Mouse (Mus musculus) lung, embryonic 14.5 days (tissue): ENCODE data around the gene Plekhm3. TPM values are rescaled to one million over a fixed set of nuclear protein-coding genes. Genes with fewer than 3 reads are reported as not detected.

Experiments
- ATAC-seq: fragments of 200-750 bp; cut with Nextera tagmentation; 2 replicates; pipeline ENCODE4 v1.8.0; 2017; ENCODE audit warnings: mild to moderate bottlenecking, moderate TSS enrichment, moderate library complexity; ENCODE audit not compliant: insufficient read depth
- DNase-seq: peaks from one replicate; pipeline ENCODE4 v3.0.0-alpha.2; 2015
- H3K27ac ChIP-seq: fragments of 300-500 bp; sonication (generic); 2 replicates; pipeline ENCODE4 v1.5.1; 2014; ENCODE audit warnings: low read depth, mild to moderate bottlenecking, moderate library complexity
- H3K27me3 ChIP-seq: fragments of 300-500 bp; sonication (generic); 2 replicates; pipeline ENCODE4 v1.6.1; 2014; ENCODE audit warnings: low read length, control low read depth; ENCODE audit not compliant: insufficient read depth
- H3K36me3 ChIP-seq: fragments of 300-500 bp; sonication (generic); 2 replicates; pipeline ENCODE4 v1.6.1; 2014; ENCODE audit warnings: control low read depth; ENCODE audit not compliant: insufficient read depth
- H3K4me1 ChIP-seq: fragments of 300-500 bp; sonication (generic); 2 replicates; pipeline ENCODE4 v1.6.1; 2014; ENCODE audit warnings: antibody characterized with exemption, control low read depth; ENCODE audit not compliant: insufficient read depth
- H3K4me2 ChIP-seq: fragments of 300-500 bp; sonication (generic); 2 replicates; pipeline ENCODE4 v1.6.1; 2014; ENCODE audit warnings: mild to moderate bottlenecking
- H3K4me3 ChIP-seq: fragments of 300-500 bp; sonication (generic); 2 replicates; pipeline ENCODE4 v1.5.1; 2014; ENCODE audit warnings: low read depth, low read length
- H3K9ac ChIP-seq: fragments of 300-500 bp; sonication (generic); 2 replicates; pipeline ENCODE4 v1.6.1; 2014
- H3K9me3 ChIP-seq: fragments of 300-500 bp; sonication (generic); 2 replicates; pipeline ENCODE4 v1.6.1; 2016; ENCODE audit warnings: low read depth, low read length, control low read depth
- CTCF ChIP-seq: IDR thresholded peaks from 2 replicates; pipeline ENCODE4 v1.5.1; 2016; ENCODE audit warnings: antibody characterized with exemption, low read depth
- WGBS: fragments of 180-500 bp; shearing (Covaris S2); extraction: QIAGEN DNeasy Blood & Tissue Kit; methylation state at CpG from one replicate; pipeline ENCODE4 v1.1.7; 2014; 5-methylcytosine and 5-hydroxymethylcytosine counted together
- polyA plus RNA-seq: library from polyadenylated mRNA; unstranded; fragments of >200 nt; fragmentation: Nextera tagmentation; extraction: Ambion mirVana; gene quantifications from 2 replicates; pipeline ENCODE4 v1.2.1, GENCODE M21; 2014

Gene Plekhm3
- polyA plus RNA-seq, 1 experiment from 2014 or later, result 8.1 TPM

GRCm38 (mm10) chr1:64848081-64848480 is 108.5 kb downstream of the Plekhm3 start:
- Histone ChIP-seq H3K4me2 (no peak overlapping the region), H3K9ac (no peak overlapping the region), H3K9me3 (no peaks in the 10 kb centered on the region), H3K36me3 (no peaks in the 10 kb centered on the region), H3K27ac (no peak overlapping the region), H3K4me3 (no peak overlapping the region), H3K4me1 (no peaks in the 10 kb centered on the region; the same call in 1 of the 2 replicates), H3K27me3 (no peaks in the 10 kb centered on the region)
- DNase-seq (no peak), ATAC-seq (no peak)
- no peak for TF ChIP-seq CTCF
- WGBS, result 61% methylated on average over 7 of the region's 7 CpGs

- DNase-seq, result no peak
- H3K9me3 ChIP-seq, result no peaks in the 10 kb centered on the region
- H3K27ac ChIP-seq, result no peak overlapping the region
- H3K9ac ChIP-seq, result no peak overlapping the region
- no peak overlapping the region for H3K4me2 ChIP-seq
- H3K36me3 ChIP-seq, result no peaks in the 10 kb centered on the region
- ATAC-seq, result no peak
- no peak for TF ChIP-seq CTCF
- H3K4me1 ChIP-seq, result no peaks in the 10 kb centered on the region; the same call in 1 of the 2 replicates
- H3K27me3 ChIP-seq, result no peaks in the 10 kb centered on the region
- H3K4me3 ChIP-seq, result no peak overlapping the region
Observed at GRCm38 (mm10) chr1:64847565-64847964, 109.1 kb downstream of the Plekhm3 start.

DNA sequence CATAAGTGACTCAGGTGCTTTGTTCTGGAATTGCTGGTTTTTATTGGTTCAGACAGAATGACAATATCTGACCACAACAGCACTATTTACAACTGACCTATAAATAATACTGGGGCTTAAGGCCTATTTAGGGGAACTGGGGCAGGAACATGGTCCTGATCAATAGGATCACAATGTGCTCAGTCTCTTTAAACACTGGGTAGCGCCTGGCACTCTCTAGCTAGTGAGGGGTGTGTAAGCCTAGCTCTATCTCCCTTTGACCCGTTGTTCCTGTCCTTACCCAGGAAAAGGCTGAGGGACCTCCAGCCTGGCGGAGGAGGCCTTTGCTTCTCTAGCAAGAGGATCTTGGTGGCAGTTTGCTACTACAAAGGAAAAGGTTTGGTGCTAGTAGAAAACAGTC is 111.6 kb downstream of the Plekhm3 start:
- no peaks in the 10 kb centered on the region for H3K9me3 ChIP-seq
- no peak overlapping the region for H3K4me3 ChIP-seq
- no peak for TF ChIP-seq CTCF
- no peaks in the 10 kb centered on the region for H3K27me3 ChIP-seq
- no peak overlapping the region for H3K9ac ChIP-seq
- H3K4me2 ChIP-seq, result no peak overlapping the region
- no peak overlapping the region for H3K27ac ChIP-seq
- DNase-seq, result no peak
- no peaks in the 10 kb centered on the region for H3K36me3 ChIP-seq
- 75% methylated on average over 3 of the region's 3 CpGs for WGBS
- ATAC-seq, result no peak
- no peaks in the 10 kb centered on the region; the same call in 1 of the 2 replicates for H3K4me1 ChIP-seq

GRCm38 (mm10) chr1:64843900-64844616 is 112.6 kb downstream of the Plekhm3 start:
- ATAC-seq, result no peak
- DNase-seq, result no peak

GRCm38 (mm10) chr1:64840930-64841329 is 115.7 kb downstream of the Plekhm3 start:
- H3K4me2 ChIP-seq, result no peak overlapping the region
- WGBS, result 8% methylated on average over 1 of the region's 1 CpGs
- TF ChIP-seq CTCF, result no peak
- no peaks in the 10 kb centered on the region; the same call in 1 of the 2 replicates for H3K4me1 ChIP-seq
- ATAC-seq (no peak), DNase-seq (no peak)
- H3K36me3 ChIP-seq, result no peaks in the 10 kb centered on the region
- no peak overlapping the region for H3K27ac ChIP-seq
- no peak overlapping the region for H3K9ac ChIP-seq
- H3K9me3 ChIP-seq, result no peaks in the 10 kb centered on the region
- H3K27me3 ChIP-seq, result no peaks in the 10 kb centered on the region
- no peak overlapping the region for H3K4me3 ChIP-seq

More at GRCm38 (mm10) chr1:64843900-64844616, 112.6 kb downstream of the Plekhm3 start:
- no peak overlapping the region for H3K4me2 ChIP-seq
- H3K27me3 ChIP-seq, result no peaks in the 10 kb centered on the region
- H3K4me3 ChIP-seq, result no peak overlapping the region
- no peaks in the 10 kb centered on the region; the same call in 1 of the 2 replicates for H3K4me1 ChIP-seq
- H3K9me3 ChIP-seq, result no peaks in the 10 kb centered on the region
- no peak for TF ChIP-seq CTCF
- no peaks in the 10 kb centered on the region for H3K36me3 ChIP-seq
- H3K9ac ChIP-seq, result no peak overlapping the region
- H3K27ac ChIP-seq, result 0 out of 2 replicates have a peak overlapping the region, but pooled peaks have one; percentile 3
- WGBS, result 74% methylated on average over 3 of the region's 3 CpGs

DNA sequence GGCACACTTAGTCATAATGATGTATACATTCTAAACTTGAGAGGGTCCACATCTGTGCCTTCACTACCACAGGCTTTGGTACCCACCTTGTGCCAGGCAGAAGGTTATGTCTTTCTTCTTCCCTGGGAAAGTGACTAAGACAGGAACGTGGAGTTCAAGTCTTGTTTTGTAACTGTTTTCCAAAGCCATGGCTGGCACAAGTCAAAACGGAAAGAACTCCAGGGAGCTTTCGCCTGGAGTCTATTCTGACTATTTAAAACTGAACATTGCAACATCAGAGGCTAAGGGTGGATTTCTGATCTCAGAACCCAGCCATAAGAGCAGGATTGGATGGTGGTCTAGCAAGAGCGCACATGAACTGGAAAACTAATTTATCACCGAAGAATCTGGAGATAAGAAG is 120.0 kb downstream of the Plekhm3 start:
- WGBS, result 82% methylated on average over 5 of the region's 5 CpGs
- Histone ChIP-seq H3K9ac (no peak overlapping the region), H3K27me3 (no peaks in the 10 kb centered on the region), H3K36me3 (no peaks in the 10 kb centered on the region), H3K9me3 (no peaks in the 10 kb centered on the region), H3K4me3 (no peak overlapping the region), H3K4me2 (no peak overlapping the region), H3K4me1 (no peaks in the 10 kb centered on the region), H3K27ac (no peak overlapping the region)
- DNase-seq (no peak), ATAC-seq (no peak)
- no peak for TF ChIP-seq CTCF

DNA sequence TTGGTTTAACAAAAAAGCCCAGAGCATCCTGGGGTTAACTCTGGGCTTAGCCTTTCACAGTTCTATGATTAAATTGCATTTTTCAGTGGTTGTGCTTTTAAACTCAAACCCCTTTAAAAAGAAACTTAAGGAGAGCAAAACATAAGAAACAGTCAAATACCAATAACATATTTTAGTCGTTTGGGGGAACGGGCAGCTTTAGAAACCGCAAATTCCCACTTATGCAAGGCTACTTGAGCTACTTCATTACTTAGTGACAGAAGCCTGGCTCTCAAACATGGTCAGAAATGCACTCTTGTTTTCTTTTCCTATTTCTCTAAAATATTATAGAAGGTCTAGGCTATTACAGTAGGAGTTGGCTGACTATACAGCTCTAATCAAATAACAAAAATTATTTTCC is 120.5 kb downstream of the Plekhm3 start:
- TF ChIP-seq CTCF, result no peak
- no peak overlapping the region for H3K4me2 ChIP-seq

DNA sequence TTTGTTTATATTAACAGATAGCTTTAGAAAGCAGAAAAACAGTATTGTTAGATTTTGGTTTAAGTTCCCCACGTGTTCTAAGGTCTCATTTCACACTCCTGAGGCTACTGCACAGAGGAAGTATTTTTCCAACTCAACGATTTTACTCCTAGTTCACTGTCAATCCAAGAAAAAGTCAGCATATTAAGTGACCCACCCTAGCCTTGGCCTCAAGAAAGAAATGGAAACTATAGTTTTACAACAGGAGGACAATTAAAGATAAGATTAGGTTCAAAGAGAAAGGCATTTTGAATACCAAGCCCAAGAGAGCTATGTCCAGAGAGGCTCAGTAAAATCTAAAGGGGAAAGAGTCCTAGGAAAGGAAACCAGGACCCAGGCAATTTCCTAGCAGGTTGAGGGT is 125.1 kb downstream of the Plekhm3 start:
- no peak overlapping the region for H3K4me2 ChIP-seq
- no peaks in the 10 kb centered on the region for H3K36me3 ChIP-seq
- no peak for ATAC-seq
- no peak overlapping the region for H3K9ac ChIP-seq
- WGBS, result 53% methylated on average over 2 of the region's 2 CpGs
- no peaks in the 10 kb centered on the region for H3K27me3 ChIP-seq
- H3K27ac ChIP-seq, result no peak overlapping the region
- H3K4me1 ChIP-seq, result no peaks in the 10 kb centered on the region
- H3K9me3 ChIP-seq, result no peaks in the 10 kb centered on the region
- no peak overlapping the region for H3K4me3 ChIP-seq
- no peak for DNase-seq
- TF ChIP-seq CTCF, result no peak

More for the DNA sequence above, 120.5 kb downstream of the Plekhm3 start:
- WGBS, result 59% methylated on average over 3 of the region's 3 CpGs
- ATAC-seq (no peak), DNase-seq (no peak)
- Histone ChIP-seq H3K27ac (no peak overlapping the region), H3K4me3 (no peak overlapping the region), H3K36me3 (no peaks in the 10 kb centered on the region), H3K27me3 (no peaks in the 10 kb centered on the region), H3K4me1 (no peaks in the 10 kb centered on the region), H3K9ac (no peak overlapping the region), H3K9me3 (no peaks in the 10 kb centered on the region)
